Comparison of ENCODE assay signal across 13 mouse cellular contexts in the genomic region with DNA sequence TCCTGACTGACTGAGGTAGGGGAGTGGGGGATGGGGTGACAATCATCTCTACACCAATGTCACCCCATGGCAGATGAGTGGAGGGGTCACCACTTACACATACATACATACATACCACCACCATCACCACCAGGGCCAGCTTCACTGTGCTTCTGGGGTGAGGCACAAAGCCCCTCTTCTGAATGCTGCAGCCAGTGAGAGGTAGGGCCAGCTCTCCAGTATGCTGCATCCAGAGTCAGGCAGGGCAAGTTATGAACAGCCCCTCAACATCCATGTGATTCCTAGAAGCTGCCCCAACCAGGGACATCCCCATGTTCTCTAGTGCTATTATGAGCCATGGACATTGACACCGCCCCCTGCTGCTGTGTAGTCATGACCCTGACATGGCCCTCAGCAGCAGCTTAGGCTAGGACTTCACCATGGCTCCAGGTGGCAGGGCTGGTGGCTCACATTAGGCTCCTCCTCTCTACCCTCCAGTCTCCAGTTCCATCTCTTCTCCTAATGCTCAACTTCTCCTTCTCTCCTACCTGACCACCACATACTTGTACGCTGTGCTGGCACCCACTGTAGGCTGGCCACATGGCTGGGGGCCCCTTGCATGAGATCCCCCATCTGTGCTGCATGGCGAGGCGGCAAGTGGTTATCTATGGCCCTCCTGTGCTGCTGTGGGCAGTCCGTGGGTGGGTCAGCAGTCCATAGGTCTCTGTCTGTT. TPM values are rescaled to one million over a fixed set of nuclear protein-coding genes. Genes with fewer than 3 reads are reported as not detected.
DNase-seq lines count a peak whose midpoint lies in the region; ATAC-seq and TF ChIP-seq lines count a peak whose summit lies in the region.
"Had no signal": no experiment of that assay in that cellular context is flagged by ENCODE, and none has a peak within 500 bp of the region (broad histone marks: within the 10 kb centered on the region; RNA-seq: fewer than 3 reads in every experiment).

No protein-coding gene starts in this region.

- H3K36me3 ChIP-seq in hindbrain, embryonic 12.5 days: no peaks in the 10 kb centered on the region
- no peaks in the 10 kb centered on the region for H3K36me3 ChIP-seq in hindbrain, embryonic 10.5 days
- H3K36me3 ChIP-seq in midbrain, embryonic 15.5 days (replicated peaks): no peaks in the 10 kb centered on the region
- H3K36me3 ChIP-seq in midbrain, embryonic 14.5 days (ENCODE audit: control insufficient read depth, insufficient read depth, low read length): no peaks in the 10 kb centered on the region
- no peaks in the 10 kb centered on the region for H3K36me3 ChIP-seq in intestine, embryonic 16.5 days (ENCODE audit: control insufficient read depth, insufficient read depth, low read length)
- no peaks in the 10 kb centered on the region for H3K36me3 ChIP-seq in stomach, postnatal 0 days (ENCODE audit: control insufficient read depth, insufficient read depth, low read length)
- H3K36me3 ChIP-seq: embryonic facial prominence, embryonic 12.5 days; kidney, embryonic 15.5 days; lung, embryonic 15.5 days had no signal

- DNase-seq in hindbrain, embryonic 10.5 days (ENCODE audit: low spot score): no peak
- DNase-seq in midbrain, embryonic 14.5 days: no peak
- no peak for DNase-seq in stomach, postnatal 0 days (ENCODE audit: low spot score)
- no peak for DNase-seq in thymus, postnatal 14 days
- DNase-seq: adrenal gland, adult 8-10 months; cerebellum, postnatal 25 days; heart, postnatal 10 days had no signal

- H3K4me3 ChIP-seq in hindbrain, embryonic 12.5 days: no peak overlapping the region
- H3K4me3 ChIP-seq in hindbrain, embryonic 10.5 days: no peak overlapping the region
- no peak overlapping the region for H3K4me3 ChIP-seq in midbrain, embryonic 15.5 days
- no peak overlapping the region for H3K4me3 ChIP-seq in midbrain, embryonic 14.5 days (replicated peaks; ENCODE audit: low read depth, low read length)
- no peak overlapping the region for H3K4me3 ChIP-seq in intestine, embryonic 16.5 days (ENCODE audit: low read length)
- no peak overlapping the region for H3K4me3 ChIP-seq in stomach, postnatal 0 days (ENCODE audit: low read depth, low read length)
- H3K4me3 ChIP-seq: embryonic facial prominence, embryonic 12.5 days; kidney, embryonic 15.5 days; lung, embryonic 15.5 days had no signal

- ATAC-seq in hindbrain, embryonic 12.5 days (ENCODE audit: low FRiP score): peak; percentile 71
- ATAC-seq in midbrain, embryonic 15.5 days (replicated peaks): 0 out of 2 replicates have a peak, but pooled peaks have one; percentile 30
- no peak for ATAC-seq in midbrain, embryonic 14.5 days (ENCODE audit: low FRiP score, low TSS enrichment)
- 0 out of 2 replicates have a peak, but pooled peaks have one; percentile 33 for ATAC-seq in intestine, embryonic 16.5 days
- peak; percentile 45; the same call in 1 of the 2 replicates for ATAC-seq in stomach, postnatal 0 days (ENCODE audit: low FRiP score, low TSS enrichment)

- no peak overlapping the region for H3K4me2 ChIP-seq in hindbrain, embryonic 12.5 days (replicated peaks)
- H3K4me2 ChIP-seq in midbrain, embryonic 15.5 days: no peak overlapping the region
- H3K4me2 ChIP-seq in midbrain, embryonic 14.5 days (ENCODE audit: low read length): no peak overlapping the region
- no peak overlapping the region for H3K4me2 ChIP-seq in intestine, embryonic 16.5 days (ENCODE audit: low read depth, low read length)
- H3K4me2 ChIP-seq in stomach, postnatal 0 days (replicated peaks; ENCODE audit: low read depth): no peak overlapping the region
- H3K4me2 ChIP-seq: embryonic facial prominence, embryonic 12.5 days; kidney, embryonic 15.5 days; lung, embryonic 15.5 days had no signal

- no peaks in the 10 kb centered on the region for H3K9me3 ChIP-seq in hindbrain, embryonic 12.5 days (replicated peaks)
- H3K9me3 ChIP-seq in hindbrain, embryonic 10.5 days: no peaks in the 10 kb centered on the region
- H3K9me3 ChIP-seq in midbrain, embryonic 15.5 days: no peaks in the 10 kb centered on the region
- no peaks in the 10 kb centered on the region for H3K9me3 ChIP-seq in midbrain, embryonic 14.5 days (ENCODE audit: control insufficient read depth, low read length)
- no peaks in the 10 kb centered on the region for H3K9me3 ChIP-seq in intestine, embryonic 16.5 days (ENCODE audit: control insufficient read depth, low read length)
- no peaks in the 10 kb centered on the region for H3K9me3 ChIP-seq in stomach, postnatal 0 days (ENCODE audit: control insufficient read depth, low read length)
- H3K9me3 ChIP-seq: embryonic facial prominence, embryonic 12.5 days; kidney, embryonic 15.5 days; lung, embryonic 15.5 days had no signal

- TF ChIP-seq EP300 in stomach, postnatal 0 days (optimal IDR thresholded peaks at IDR 0.05): no peak

- H3K27me3 ChIP-seq in hindbrain, embryonic 12.5 days: no peaks in the 10 kb centered on the region
- H3K27me3 ChIP-seq in hindbrain, embryonic 10.5 days (ENCODE audit: insufficient read depth, poor library complexity, severe bottlenecking): no peaks in the 10 kb centered on the region
- no peaks in the 10 kb centered on the region for H3K27me3 ChIP-seq in midbrain, embryonic 15.5 days (replicated peaks)
- no peaks in the 10 kb centered on the region for H3K27me3 ChIP-seq in midbrain, embryonic 14.5 days (ENCODE audit: control insufficient read depth, insufficient read depth, low read length)
- no peaks in the 10 kb centered on the region for H3K27me3 ChIP-seq in intestine, embryonic 16.5 days (replicated peaks; ENCODE audit: control insufficient read depth, insufficient read depth, low read length)
- H3K27me3 ChIP-seq in stomach, postnatal 0 days (ENCODE audit: control insufficient read depth, insufficient read depth, low read length): no peaks in the 10 kb centered on the region
- H3K27me3 ChIP-seq: embryonic facial prominence, embryonic 12.5 days; kidney, embryonic 15.5 days; lung, embryonic 15.5 days had no signal

- no peak overlapping the region for H3K9ac ChIP-seq in hindbrain, embryonic 12.5 days
- H3K9ac ChIP-seq in midbrain, embryonic 15.5 days: no peak overlapping the region
- H3K9ac ChIP-seq in midbrain, embryonic 14.5 days (replicated peaks; ENCODE audit: low read length): no peak overlapping the region
- no peak overlapping the region for H3K9ac ChIP-seq in intestine, embryonic 16.5 days (ENCODE audit: low read depth, low read length)
- H3K9ac ChIP-seq in stomach, postnatal 0 days (ENCODE audit: low read length): no peak overlapping the region
- H3K9ac ChIP-seq: embryonic facial prominence, embryonic 12.5 days; kidney, embryonic 15.5 days; lung, embryonic 15.5 days had no signal

- no peak for TF ChIP-seq CTCF in stomach, postnatal 0 days (IDR thresholded peaks at IDR 0.05; ENCODE audit: low read depth)

- no peak overlapping the region for H3K27ac ChIP-seq in hindbrain, embryonic 12.5 days
- H3K27ac ChIP-seq in hindbrain, embryonic 10.5 days: no peak overlapping the region
- H3K27ac ChIP-seq in midbrain, embryonic 15.5 days: no peak overlapping the region
- H3K27ac ChIP-seq in midbrain, embryonic 14.5 days (replicated peaks; ENCODE audit: low read depth, low read length): no peak overlapping the region
- no peak overlapping the region for H3K27ac ChIP-seq in intestine, embryonic 16.5 days (ENCODE audit: low read length)
- H3K27ac ChIP-seq in stomach, postnatal 0 days (replicated peaks): no peak overlapping the region
- H3K27ac ChIP-seq: embryonic facial prominence, embryonic 12.5 days; kidney, embryonic 15.5 days; lung, embryonic 15.5 days had no signal

- 80% methylated on average over 5 of the region's 5 CpGs for WGBS in hindbrain, embryonic 12.5 days
- 84% methylated on average over 5 of the region's 5 CpGs for WGBS in hindbrain, embryonic 10.5 days
- WGBS in midbrain, embryonic 15.5 days: 91% methylated on average over 5 of the region's 5 CpGs
- 86% methylated on average over 5 of the region's 5 CpGs for WGBS in midbrain, embryonic 14.5 days
- WGBS in intestine, embryonic 16.5 days: 89% methylated on average over 5 of the region's 5 CpGs
- 89% methylated on average over 5 of the region's 5 CpGs for WGBS in stomach, postnatal 0 days

- H3K4me1 ChIP-seq in hindbrain, embryonic 12.5 days: peaks cover 3% of the 10 kb centered on the region; the same call in 1 of the 2 replicates
- peaks cover 11% of the 10 kb centered on the region for H3K4me1 ChIP-seq in hindbrain, embryonic 10.5 days (replicated peaks)
- H3K4me1 ChIP-seq in midbrain, embryonic 15.5 days: no peaks in the 10 kb centered on the region
- H3K4me1 ChIP-seq in midbrain, embryonic 14.5 days (ENCODE audit: control insufficient read depth, insufficient read depth, low read length): no peaks in the 10 kb centered on the region
- H3K4me1 ChIP-seq in intestine, embryonic 16.5 days (ENCODE audit: control insufficient read depth, insufficient read depth, low read length): peaks cover 2% of the 10 kb centered on the region; the same call in 1 of the 2 replicates
- H3K4me1 ChIP-seq in stomach, postnatal 0 days (replicated peaks; ENCODE audit: control insufficient read depth, insufficient read depth): 0 out of 2 replicates have a peak, but pooled peaks cover 2% of the 10 kb centered on the region

RNA-seq across cellular contexts. Expression of gene Jak1, which starts 24.8 kb away (rescaled TPM):
- polyA plus RNA-seq in hindbrain, embryonic 12.5 days (2016; fragmentation: Nextera tagmentation; extraction: Ambion mirVana): 61.7 and 66.1 TPM in 2 replicates
- 43.0 and 50.9 TPM in 2 replicates for polyA plus RNA-seq in hindbrain, embryonic 10.5 days (2016; fragmentation: Nextera tagmentation; extraction: Ambion mirVana)
- 71.5 and 73.0 TPM in 2 replicates for polyA plus RNA-seq in midbrain, embryonic 15.5 days (2015; fragmentation: Nextera tagmentation; extraction: Ambion mirVana)
- polyA plus RNA-seq in midbrain, embryonic 14.5 days (2014; fragmentation: Nextera tagmentation; extraction: Ambion mirVana): 64.1 and 77.0 TPM in 2 replicates
- polyA plus RNA-seq in intestine, embryonic 16.5 days (2015; fragmentation: Nextera tagmentation; extraction: Ambion mirVana): 66.7 and 67.9 TPM in 2 replicates
- polyA plus RNA-seq in stomach, postnatal 0 days (2015; fragmentation: Nextera tagmentation; extraction: Ambion mirVana): 34.1 and 34.3 TPM in 2 replicates
